Mouse (Mus musculus): ENCODE results near the gene Gm47429. TPM values are rescaled to one million over a fixed set of nuclear protein-coding genes. Genes with fewer than 3 reads are reported as not detected.

The Gm47429 gene
- polyA plus RNA-seq, 1 experiment from 2014 or later, result not detected

GRCm38 (mm10) chr13:50418421-50418820, 25.3 kb downstream of the Gm47429 start:
- in situ Hi-C loops (cut with MboI; ENCODE audit: low pct_unique_long_range_greater_than_20kb), result no loop called here
- no peak for ATAC-seq

GRCm38 (mm10) chr13:50417389-50418183, 26.1 kb downstream of the Gm47429 start, which contains the start of gene Fbxw17:
Gene Fbxw17 (plus strand): TSS chr13:50417864.
- in situ Hi-C loops (cut with MboI; ENCODE audit: low pct_unique_long_range_greater_than_20kb), result no loop called here
- peaks cover 3% of the 10 kb centered on the region for H3K27me3 ChIP-seq
- POLR2A ChIA-PET, result no interaction called here
- peak; percentile 17 for DNase-seq (ENCODE audit: low read depth, low spot score)
- TF ChIP-seq CTCF (IDR thresholded peaks at IDR 0.05), result no peak
- peak; percentile 98 for ATAC-seq
- CTCF ChIA-PET, result no interaction called here

More at GRCm38 (mm10) chr13:50418421-50418820, 25.3 kb downstream of the Gm47429 start:
- no peak for DNase-seq (ENCODE audit: low read depth, low spot score)
- ChIA-PET CTCF (no interaction called here), POLR2A (no interaction called here)
- TF ChIP-seq CTCF (IDR thresholded peaks at IDR 0.05), result no peak
- H3K27me3 ChIP-seq, result peaks cover 3% of the 10 kb centered on the region

Other genes starting within 250 kb of the Gm47429 start
- gene Gm906, start 193.6 kb downstream of the Gm47429 start, polyA plus RNA-seq (2021), result not detected
- gene Fbxw17, start 26.0 kb downstream of the Gm47429 start, polyA plus RNA-seq (2021), result 26.1 TPM
- gene Nutm2, start 23.4 kb upstream of the Gm47429 start, polyA plus RNA-seq (2021), result not detected
- gene Gm904, start 199.3 kb upstream of the Gm47429 start, polyA plus RNA-seq (2021), result not detected

Data from Patski (cell line).